Mouse (Mus musculus) retina, adult 2 months (tissue): ENCODE results near the gene Kcnk13.

Experiments
- DNase-seq: peaks from one replicate; pipeline ENCODE4 v3.0.0-alpha.2; 2012; ENCODE audit warnings: low read depth, low spot score

Gene Kcnk13

DNA sequence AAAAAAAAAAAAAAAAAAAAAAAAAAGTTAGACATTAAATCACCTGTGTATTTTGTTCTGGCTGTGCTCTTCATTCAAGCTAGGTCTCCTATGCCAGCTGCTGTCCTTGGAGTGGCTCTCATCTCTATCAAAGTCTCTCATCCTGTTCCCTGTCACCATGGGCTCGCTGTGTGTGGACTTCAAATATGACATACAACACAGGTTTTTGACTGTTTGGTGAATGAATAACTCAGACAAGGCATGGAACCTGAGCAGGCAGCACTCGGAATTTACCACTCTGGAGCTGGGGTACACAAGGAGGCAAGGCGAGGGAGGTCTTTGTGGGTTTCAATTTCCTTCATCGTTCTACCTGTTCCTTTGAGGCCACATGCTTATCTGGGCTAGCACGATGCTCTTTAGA lies 50.8 kb downstream of the Kcnk13 start:
- DNase-seq, result no peak

DNA sequence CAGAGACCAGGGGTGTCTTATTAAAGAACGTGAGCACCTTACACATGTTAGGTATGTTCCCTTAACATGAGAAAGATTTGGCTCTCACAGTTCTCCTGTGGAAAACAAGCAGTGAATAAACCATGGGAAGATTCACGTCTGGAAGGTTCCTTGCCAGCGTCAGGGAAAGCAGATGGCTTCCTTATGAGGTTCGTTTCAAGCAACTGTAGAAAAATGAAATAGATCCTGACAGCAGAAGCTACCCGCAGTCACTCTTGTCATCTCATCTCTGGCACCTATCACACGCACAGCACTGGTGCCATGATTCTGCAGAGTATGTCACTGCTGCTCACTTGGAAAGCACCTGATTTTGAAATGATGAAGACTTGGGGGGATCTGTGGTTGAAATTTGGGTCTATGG lies 53.4 kb downstream of the Kcnk13 start:
- DNase-seq, result no peak

DNA sequence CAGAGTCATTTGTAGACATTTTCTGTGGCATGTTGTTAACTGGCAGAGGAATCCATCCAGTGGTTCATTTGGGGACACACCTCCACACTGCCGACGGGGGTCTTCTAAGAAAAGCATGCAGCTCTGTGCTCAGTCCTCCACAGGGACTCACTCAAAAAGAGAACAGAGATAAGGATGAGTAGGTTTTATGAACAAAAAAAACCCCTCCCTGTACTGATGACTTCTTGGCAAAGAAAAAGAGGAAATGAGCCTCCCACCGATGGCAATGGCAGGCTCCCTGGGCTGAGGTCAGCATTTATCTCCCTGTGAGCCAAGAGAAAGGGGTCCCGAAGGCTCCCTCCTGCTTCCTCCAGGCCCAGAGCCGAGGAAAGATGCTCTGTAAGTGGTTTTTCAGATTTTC lies 58.2 kb downstream of the Kcnk13 start:
- no peak for DNase-seq

DNA sequence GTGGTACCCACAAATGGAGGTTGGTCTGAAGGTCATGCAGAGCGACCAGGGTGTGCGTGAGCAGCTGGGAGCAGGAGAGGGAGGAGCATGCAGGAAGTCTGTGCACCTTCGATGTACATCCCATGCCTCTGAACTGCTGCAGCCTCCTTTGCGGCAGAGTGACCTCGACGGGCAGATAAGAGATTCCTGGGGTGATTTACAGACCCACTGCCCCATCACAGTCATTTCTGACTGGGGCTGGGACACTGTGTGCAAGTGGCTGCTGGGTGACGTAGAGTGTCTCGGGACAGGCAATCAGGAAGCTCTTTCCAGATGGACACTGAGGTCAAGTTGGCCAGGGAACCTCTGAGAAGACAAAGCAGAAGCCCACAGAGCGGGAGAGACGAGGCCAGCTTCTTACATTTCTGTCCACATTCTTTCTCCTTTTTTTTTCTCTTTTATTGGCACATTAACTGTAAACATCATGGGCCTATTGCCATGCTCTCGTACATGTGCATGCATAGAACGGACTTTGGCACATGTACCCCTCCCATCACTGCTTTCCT lies 59.6 kb downstream of the Kcnk13 start:
- DNase-seq, result no peak

DNA sequence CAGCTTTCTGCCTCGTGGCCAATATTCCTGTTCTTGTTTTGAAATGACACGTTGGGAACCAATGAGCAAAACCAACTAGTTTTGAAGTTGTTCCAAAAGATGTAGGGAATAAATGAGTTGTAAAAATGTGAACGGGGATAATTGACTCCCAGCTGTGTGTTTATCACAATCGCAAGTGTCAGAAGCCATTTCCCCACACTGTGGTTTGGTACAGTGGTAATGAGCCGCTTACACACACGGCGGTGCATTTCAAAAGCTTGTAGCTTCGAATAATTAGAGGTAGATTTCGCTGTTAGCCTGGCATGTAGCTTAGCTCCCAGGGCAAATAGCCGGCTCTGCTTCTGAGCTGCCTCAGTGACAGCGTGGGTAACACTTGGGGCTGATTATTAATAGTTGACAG lies 61.4 kb downstream of the Kcnk13 start:
- no peak for DNase-seq

DNA sequence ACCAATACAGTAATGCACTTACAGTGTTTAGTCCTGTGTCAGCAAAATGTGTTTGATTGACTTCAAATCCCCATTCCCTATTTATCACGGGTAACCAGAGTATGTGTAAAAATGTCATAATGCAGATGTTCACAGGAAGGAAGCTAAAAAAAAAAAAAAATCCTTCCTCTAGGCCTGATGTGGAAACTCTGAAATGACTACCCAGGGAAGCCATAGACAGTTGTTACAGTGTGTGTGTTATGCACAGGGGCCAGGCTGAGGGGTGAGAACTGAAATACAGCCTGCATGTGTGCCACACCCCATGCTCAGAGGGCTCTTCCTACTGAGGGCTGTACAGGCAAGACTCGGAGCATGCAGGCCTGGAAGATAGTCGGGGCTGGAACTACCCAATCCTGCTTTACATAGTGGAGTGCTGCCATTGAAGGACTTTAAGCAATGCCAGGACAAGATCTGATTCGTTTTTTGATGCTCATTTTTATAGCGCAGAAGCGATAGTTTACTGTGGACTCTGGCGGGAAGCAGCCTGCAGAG lies 62.5 kb downstream of the Kcnk13 start:
- no peak for DNase-seq

DNA sequence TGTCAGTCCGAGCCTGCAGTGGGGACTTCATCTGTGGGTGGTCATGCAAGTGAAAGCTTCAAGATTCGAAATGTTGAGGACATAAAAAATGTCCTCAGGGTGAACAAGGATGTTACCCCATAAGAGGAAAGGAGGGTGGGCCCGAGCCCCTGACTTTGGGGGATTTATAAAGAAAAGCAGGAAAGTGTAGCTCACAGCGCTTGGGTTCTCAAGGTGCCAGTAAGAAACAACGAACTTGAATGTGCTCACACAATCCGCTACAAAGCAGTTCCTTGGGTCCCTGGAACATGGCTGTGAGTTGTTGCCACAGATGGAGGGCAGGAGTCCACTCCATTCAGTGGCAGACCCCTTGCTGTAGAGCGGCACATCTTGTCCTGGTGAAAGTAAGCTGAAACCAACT lies 63.0 kb downstream of the Kcnk13 start:
- no peak for DNase-seq

DNA sequence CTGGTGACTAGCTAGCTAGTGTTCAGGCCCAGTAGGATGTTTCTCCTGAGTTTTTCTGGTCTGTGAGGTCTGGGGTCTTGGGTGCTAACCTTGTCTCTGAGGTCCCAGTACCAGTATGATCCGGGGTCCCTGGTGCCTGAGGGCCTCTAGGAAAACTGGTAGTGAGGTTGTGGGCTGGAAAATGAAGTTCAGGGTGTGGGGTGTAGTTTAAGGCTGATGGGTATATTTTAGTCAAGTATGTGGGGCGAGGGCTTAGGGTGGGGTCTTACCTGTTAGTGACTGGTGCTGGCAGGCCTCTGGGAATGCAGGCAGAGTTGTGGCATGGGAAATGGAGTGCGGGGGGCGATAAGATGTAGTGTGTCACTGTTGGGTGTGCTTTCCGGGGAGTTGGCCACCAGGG lies 67.4 kb downstream of the Kcnk13 start:
- DNase-seq, result no peak

DNA sequence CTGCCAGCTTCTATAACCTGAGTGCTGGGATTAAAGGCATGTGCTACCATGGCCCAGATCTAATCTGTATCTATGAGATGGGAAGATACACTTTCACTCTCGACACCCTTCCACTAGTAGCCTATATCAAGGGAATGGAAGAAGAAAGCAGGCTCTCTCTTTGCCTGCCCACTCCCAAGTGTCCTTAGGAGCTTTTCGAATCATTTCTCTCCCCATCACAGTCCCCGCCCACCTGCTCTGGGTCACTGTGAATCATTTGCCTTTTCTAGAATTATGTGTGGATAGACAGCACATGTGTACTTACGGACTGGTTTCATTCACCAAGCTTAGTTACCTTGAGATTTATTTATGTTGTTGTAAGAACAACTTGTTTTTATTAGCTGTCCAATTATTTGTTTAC lies 68.2 kb downstream of the Kcnk13 start:
- no peak for DNase-seq

DNA sequence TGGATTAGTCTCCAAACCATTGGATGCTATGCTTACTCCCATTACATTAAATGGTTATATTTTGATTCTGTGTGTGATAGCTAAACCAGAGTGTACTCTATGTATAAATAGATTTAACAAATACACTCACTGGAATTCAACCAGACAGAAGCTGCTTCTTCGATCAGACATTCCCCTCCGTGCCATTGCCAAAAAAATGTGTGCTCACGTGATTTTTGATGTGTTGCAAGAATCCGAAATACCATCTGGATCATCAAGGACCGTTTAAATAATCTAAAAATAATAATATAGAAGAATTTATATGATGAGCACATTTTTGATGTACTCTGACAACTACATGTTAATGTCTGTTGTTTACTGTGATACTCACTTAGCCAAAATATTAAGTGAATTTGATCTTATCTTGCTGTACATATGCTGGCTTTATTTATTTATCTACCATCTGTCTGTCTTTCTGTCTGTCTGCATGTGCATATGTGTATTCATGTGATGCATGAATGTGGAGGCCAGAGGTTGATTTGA lies 74.5 kb downstream of the Kcnk13 start:
- no peak for DNase-seq

DNA sequence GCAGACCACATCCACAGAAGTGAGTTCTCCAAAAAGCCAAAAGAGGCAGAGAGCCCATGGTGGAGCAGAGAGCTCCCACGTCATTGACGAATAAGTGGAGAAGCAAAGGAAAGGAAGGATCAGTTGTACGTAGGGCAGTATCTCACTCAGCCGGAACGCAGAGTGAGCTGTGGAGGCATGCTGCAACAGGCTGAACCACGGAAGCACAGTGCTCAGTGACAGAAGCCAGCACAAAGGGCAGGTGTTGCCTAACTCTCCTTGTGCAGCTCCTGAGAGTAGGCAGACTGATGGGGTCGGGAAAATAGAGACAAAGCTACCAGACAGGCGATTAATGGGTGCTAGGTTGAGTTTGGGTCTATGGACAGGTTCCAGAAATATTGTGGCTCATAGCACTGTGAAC lies 77.8 kb downstream of the Kcnk13 start:
- no peak for DNase-seq

DNA sequence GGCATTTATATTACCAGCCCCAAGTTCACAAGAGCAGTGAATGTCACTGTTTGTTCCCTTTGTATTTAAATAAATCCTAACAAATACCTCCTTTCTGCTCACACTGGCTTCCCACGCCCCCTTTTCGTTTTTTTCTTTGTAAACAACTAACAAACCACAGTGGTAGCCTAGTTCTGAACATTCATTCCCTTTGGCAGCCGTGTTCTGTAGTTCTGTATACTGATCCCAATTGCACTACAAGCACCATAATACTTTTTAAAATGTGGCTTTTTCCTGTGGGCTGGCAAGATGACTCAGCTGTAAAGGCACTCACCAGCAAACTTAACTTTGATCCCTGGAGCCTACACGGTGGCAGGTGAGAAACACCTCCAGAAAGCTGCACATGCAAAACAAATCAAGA lies 80.4 kb downstream of the Kcnk13 start:
- no peak for DNase-seq

DNA sequence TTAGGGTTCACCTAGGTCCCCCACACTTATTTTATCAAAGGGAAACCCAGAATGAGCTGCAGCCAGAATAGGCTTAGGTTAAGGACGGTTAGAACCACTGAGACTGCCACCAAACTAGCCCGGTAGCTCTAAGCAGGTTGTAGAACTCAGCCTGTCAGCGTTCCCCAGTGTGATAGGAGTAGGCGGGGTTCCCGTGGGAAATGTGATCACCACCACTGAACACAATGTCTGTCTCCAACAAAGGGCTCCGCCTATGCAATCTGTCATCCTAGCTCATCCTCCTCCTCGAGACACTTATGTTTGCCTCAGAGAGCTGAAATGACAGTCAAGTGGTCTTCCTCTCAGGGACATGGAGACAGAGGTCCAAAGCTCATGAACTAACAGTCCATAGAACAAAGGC lies 86.3 kb downstream of the Kcnk13 start:
- DNase-seq, result no peak

DNA sequence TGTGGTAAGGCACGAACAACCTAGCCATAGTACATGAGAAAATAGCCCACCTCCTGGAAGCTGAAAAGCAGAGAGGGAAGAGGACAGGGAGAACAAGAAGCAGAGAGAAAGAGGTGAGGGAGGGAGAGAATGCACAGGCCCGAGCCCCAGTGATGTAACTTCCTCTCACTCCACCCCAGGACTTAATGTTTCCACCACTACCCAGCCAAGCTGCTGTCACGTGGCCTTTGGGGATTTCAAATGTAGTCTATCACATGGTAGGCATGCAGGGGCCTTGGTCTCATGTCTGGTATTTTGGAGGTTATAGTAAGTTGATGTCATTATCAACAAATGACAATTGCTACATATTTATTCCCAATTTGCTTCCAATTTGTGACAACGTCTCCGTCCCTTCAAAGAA lies 89.3 kb downstream of the Kcnk13 start:
- no peak for DNase-seq

DNA sequence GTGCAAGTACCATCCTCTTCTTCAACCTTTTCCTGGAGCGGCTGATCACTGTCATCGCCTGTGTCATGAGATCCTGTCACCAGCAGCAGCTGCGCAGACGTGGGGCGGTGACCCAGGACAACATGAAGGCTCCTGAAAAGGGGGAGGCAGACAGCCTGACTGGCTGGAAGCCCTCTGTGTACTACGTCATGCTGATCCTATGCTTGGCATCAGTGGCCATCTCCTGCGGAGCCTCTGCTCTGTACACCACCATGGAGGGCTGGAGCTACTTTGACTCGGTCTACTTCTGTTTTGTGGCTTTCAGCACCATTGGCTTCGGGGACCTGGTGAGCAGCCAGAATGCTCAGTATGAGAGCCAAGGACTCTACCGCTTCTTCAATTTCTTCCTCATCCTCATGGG lies 96.8 kb downstream of the Kcnk13 start:
- DNase-seq, result no peak

DNA sequence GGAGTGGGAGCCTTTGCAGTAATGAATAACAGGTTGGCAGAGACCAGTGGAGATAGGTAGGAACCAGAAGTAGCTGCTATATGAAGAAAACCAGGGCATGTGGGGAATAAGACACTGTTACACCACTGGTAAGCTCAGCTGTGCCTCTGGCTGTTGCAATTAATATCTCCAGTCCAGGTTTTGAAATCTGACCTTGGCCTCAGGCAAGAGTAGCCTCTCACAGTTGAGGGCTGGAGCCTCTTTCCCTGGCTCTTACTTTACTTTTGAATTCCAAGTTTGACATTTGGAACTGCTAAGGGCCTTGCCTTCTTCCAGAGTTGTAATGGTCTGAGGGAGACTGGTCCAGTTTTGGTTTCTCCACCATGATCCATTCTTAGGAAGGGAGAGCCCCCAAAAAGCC lies 97.5 kb downstream of the Kcnk13 start:
- DNase-seq, result no peak

DNA sequence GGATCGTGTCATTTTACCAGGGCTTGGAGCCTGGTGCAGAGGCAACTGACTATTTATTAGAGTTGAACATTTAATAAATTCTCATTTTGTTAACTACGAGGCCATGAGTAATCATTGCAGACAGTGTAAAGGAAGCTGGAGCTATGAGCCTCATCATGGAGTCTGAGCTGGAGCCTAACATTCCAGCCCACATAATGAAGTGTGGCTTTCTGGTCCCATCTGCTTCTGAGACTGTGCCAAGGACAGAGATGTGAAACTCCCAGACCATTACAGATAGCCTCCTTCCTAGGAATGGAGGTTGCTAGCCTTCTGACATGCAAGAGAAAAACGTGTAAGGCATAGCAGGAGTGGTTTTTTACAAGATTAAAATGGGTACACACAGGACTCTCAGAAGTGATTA lies 98.3 kb downstream of the Kcnk13 start:
- no peak for DNase-seq

DNA sequence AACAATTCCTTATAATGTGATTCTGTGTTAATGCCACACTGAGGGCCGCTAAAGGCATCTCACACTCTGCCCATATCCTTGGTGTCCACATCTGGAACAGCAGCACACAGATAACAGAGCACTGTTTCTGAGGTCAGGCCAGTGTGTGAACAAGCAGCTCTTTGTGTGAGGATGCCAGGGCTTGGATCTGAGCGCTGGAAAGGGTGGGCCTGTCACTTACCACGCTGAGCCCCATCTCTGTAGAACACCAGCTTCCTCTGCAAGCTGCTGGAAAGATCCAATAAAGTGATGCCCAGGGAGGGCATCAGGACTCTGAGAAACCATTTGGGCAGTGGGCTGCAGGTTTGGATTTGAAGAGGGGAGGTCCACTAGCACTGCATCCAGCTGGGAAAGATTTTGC lies 100.8 kb downstream of the Kcnk13 start:
- DNase-seq, result no peak

DNA sequence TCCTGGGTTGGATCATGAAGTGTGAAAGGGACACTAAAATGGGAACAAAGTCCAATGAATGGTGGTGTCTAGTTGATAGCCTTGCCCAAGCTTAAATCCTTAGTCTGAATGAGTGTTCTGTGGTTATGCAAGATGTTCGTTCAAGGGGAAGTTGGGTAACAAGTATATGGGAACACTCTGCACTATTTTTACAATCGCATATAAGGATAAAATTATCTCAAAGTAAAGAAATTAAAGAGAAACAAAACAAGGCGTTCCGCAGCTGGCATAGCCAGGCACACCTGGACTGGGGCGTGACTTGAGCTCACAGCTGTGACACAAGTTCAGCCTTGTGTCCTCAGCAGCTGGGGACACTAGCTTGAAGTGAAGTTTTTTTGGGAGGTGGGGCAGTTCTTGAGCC lies 103.2 kb downstream of the Kcnk13 start:
- no peak for DNase-seq

DNA sequence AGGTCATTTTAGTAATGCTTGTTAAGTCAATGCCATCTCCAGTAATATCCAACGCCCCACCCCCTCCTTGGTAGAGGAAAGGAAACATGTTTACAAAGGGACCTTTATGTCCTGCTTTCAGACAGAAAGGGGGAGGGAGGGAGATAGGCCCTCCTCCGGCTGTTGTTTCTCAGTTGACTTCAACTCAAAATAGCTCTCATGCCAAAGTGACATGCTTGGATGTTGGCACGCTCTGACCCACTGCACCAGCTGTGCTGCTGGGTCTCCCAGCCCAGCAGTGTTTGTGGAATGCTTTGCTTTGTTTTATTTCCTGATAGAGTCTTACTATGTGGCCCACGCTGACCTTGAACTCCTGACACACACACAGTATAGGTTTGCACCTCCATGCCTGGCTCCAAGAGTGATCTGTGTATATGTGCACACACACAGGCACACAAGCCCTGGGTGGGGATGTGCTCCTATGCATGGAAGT lies 108.9 kb downstream of the Kcnk13 start:
- DNase-seq, result no peak

DNA sequence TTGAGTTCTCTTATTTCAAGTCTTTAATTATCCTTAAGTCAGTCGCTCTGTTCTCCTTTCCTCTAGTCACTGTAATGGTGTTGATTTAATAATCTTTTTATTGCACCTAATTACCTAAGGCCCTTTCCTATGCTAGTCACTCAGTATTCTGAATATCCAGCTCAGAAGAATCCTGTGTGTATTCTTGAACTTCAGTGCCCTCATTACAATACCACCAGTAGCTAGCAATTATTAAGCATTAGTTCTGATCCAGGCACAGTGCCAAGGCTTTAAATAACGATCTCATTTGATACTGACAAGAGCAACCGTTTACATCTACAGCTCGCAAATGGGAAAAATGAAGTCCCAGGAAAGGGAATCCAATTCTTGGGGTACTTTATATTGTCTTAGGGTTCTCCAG lies 111.4 kb downstream of the Kcnk13 start:
- no peak for DNase-seq

DNA sequence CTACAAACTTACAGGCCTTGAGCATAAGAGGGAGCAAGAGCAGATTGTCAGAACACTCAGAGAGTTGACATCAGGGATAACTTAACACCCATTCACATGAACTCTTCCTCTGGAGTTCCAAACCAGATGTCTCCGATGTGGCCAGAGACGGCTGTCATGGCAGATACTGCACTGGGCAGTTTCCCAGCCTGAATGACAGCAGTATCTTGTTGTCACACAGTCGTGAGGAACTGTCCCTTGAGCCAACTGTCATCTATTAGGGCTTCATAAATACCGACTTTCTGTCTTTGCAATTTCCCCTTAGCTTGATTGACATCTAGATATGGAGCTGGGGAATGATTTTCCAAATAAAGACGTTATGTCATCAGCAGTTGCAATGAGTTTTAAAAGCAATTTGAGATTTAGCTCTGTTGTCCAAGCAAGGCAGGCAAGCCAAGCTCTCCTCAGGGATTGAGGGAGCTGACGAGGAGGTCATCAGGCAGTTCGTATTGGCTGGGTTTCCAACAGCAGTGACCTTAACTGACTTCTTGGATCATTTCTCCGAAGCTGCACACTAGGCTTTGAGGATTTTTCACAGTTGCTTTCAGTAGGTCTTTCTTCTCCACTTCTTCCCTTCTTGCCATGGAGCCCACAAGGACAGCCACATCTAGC lies 115.5 kb downstream of the Kcnk13 start:
- DNase-seq, result no peak

DNA sequence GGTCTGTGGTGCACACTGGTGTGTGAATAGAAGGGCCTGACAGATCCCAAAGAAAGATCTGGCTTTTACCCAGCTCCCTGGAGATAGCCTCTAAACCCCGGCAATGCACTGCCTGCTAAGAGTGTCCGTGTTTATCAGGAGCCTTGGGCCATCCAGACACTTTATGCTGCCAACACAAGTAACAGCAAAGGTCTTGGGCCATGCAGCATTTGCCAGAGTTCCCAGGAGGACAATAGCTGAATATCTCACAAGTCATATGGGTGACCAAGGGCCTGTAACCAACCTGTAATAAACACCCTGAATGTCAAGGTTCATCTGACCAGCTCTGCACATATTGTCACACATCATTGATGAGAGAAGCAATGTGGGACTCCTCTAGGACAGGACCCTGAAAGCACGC lies 123.7 kb downstream of the Kcnk13 start:
- no peak for DNase-seq

DNA sequence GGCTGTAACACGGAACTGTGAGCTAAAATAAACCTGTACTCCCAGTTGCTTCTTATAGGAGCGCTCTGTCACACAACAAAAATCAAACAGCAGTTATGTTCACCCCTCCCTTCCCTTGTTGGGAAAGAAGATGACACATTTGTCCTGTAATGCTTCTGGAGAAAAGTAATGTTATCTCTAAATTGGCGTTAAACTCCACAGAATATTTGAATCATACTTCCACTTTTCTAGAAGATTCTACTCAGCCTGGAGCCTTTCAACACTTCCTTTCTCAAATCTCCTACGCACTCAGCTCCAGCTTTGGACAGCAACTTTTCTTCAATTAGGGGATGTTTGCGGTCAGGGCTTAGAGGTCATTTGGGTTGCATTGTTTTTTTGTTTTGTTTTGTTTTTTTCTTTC lies 125.0 kb downstream of the Kcnk13 start:
- DNase-seq, result no peak
